Mouse (Mus musculus): ENCODE measurements around the gene Uhrf1bp1.

Uhrf1bp1 gene

GRCm38 (mm10) chr17:27856265-27856797 is at the start of gene Uhrf1bp1:
TSS of gene Uhrf1bp1 (plus strand) at chr17:27856441.
- ATAC-seq (ENCODE audit: insufficient number of reproducible peaks, low FRiP score, low TSS enrichment), result peak; percentile 56; the same call in 1 of the 2 replicates

GRCm38 (mm10) chr17:27807542-27808078 is 48.6 kb upstream of the Uhrf1bp1 start:
- no peak for ATAC-seq (ENCODE audit: insufficient number of reproducible peaks, low FRiP score, low TSS enrichment)

- ATAC-seq (ENCODE audit: insufficient number of reproducible peaks, low FRiP score, low TSS enrichment), result no peak
Observed at GRCm38 (mm10) chr17:27810569-27811331, 45.5 kb upstream of the Uhrf1bp1 start.

GRCm38 (mm10) chr17:27811980-27812379 is 44.3 kb upstream of the Uhrf1bp1 start:
- ATAC-seq (ENCODE audit: insufficient number of reproducible peaks, low FRiP score, low TSS enrichment), result no peak

GRCm38 (mm10) chr17:27814606-27815005 is 41.6 kb upstream of the Uhrf1bp1 start:
- ATAC-seq (ENCODE audit: insufficient number of reproducible peaks, low FRiP score, low TSS enrichment), result no peak

- no peak for ATAC-seq (ENCODE audit: insufficient number of reproducible peaks, low FRiP score, low TSS enrichment)
Observed at GRCm38 (mm10) chr17:27819011-27819410, 37.2 kb upstream of the Uhrf1bp1 start.

- ATAC-seq (ENCODE audit: insufficient number of reproducible peaks, low FRiP score, low TSS enrichment), result no peak
Observed at GRCm38 (mm10) chr17:27819521-27819970, 36.7 kb upstream of the Uhrf1bp1 start.

- ATAC-seq (ENCODE audit: insufficient number of reproducible peaks, low FRiP score, low TSS enrichment), result peak; percentile 51; the same call in 1 of the 2 replicates
Observed at GRCm38 (mm10) chr17:27819971-27820567, 36.2 kb upstream of the Uhrf1bp1 start.

GRCm38 (mm10) chr17:27820568-27821406 is 35.5 kb upstream of the Uhrf1bp1 start, which contains the start of gene D17Wsu92e:
TSS of gene D17Wsu92e (minus strand) at chr17:27820648.
- ATAC-seq (ENCODE audit: insufficient number of reproducible peaks, low FRiP score, low TSS enrichment), result peak; percentile 91

GRCm38 (mm10) chr17:27821407-27822338 is 34.6 kb upstream of the Uhrf1bp1 start:
- ATAC-seq (ENCODE audit: insufficient number of reproducible peaks, low FRiP score, low TSS enrichment), result no peak

- ATAC-seq (ENCODE audit: insufficient number of reproducible peaks, low FRiP score, low TSS enrichment), result no peak
Observed at GRCm38 (mm10) chr17:27823142-27823905, 32.9 kb upstream of the Uhrf1bp1 start.

GRCm38 (mm10) chr17:27824941-27825340 is 31.3 kb upstream of the Uhrf1bp1 start:
- ATAC-seq (ENCODE audit: insufficient number of reproducible peaks, low FRiP score, low TSS enrichment), result no peak

- ATAC-seq (ENCODE audit: insufficient number of reproducible peaks, low FRiP score, low TSS enrichment), result no peak
Observed at GRCm38 (mm10) chr17:27825539-27825938, 30.7 kb upstream of the Uhrf1bp1 start.

- ATAC-seq (ENCODE audit: insufficient number of reproducible peaks, low FRiP score, low TSS enrichment), result no peak
Observed at GRCm38 (mm10) chr17:27825984-27826905, 30.0 kb upstream of the Uhrf1bp1 start.

- ATAC-seq (ENCODE audit: insufficient number of reproducible peaks, low FRiP score, low TSS enrichment), result no peak
Observed at GRCm38 (mm10) chr17:27826908-27827383, 29.3 kb upstream of the Uhrf1bp1 start.

GRCm38 (mm10) chr17:27827511-27827910 is 28.7 kb upstream of the Uhrf1bp1 start:
- no peak for ATAC-seq (ENCODE audit: insufficient number of reproducible peaks, low FRiP score, low TSS enrichment)

GRCm38 (mm10) chr17:27830411-27830810 is 25.8 kb upstream of the Uhrf1bp1 start:
- ATAC-seq (ENCODE audit: insufficient number of reproducible peaks, low FRiP score, low TSS enrichment), result no peak

Data from cerebellum, adult (tissue).